8 mouse cellular contexts compared by ENCODE assay signal in genomic region chr5:24686176-24686575, GRCm38 (mm10). TPM values are rescaled to one million over a fixed set of nuclear protein-coding genes. Genes with fewer than 3 reads are reported as not detected.
DNase-seq lines count a peak whose midpoint lies in the region; ATAC-seq and TF ChIP-seq lines count a peak whose summit lies in the region.

No protein-coding gene starts in this region.

- H3K4me3 ChIP-seq in thymus, adult 2 months (ENCODE audit: control insufficient read depth, insufficient read depth, low read length) = peak overlapping the region; percentile 71
- peak overlapping the region; percentile 74 for H3K4me3 ChIP-seq in hindbrain, embryonic 11.5 days (ENCODE audit: low read depth, low read length)
- H3K4me3 ChIP-seq in macrophage (ENCODE audit: inconsistent target) = peak overlapping the region; percentile 78

- no peak for DNase-seq in cerebellum, postnatal 4 days (ENCODE audit: low spot score in 2 of 2)
- DNase-seq in thymus, adult 2 months = no peak
- DNase-seq in thymus, postnatal 4 days = no peak
- DNase-seq in hindbrain, embryonic 11.5 days (ENCODE audit: low spot score) = no peak
- no peak for DNase-seq in adrenal gland, adult (ENCODE audit: inconsistent age in 2 of 2, low spot score in 1 of 2)
- DNase-seq in yolk sac, embryonic 10.5 days (ENCODE audit: low spot score) = no peak

- no peaks in the 10 kb centered on the region for H3K9me3 ChIP-seq in hindbrain, embryonic 11.5 days (ENCODE audit: control insufficient read depth, low read length)

- TF ChIP-seq POLR2A in thymus, adult 2 months (IDR thresholded peaks at IDR 0.05; ENCODE audit: control insufficient read depth, extremely low read depth, insufficient read depth, low read length, poor library complexity) = no peak

- peak overlapping the region; percentile 72 for H3K9ac ChIP-seq in hindbrain, embryonic 11.5 days (ENCODE audit: low read depth, low read length)

- under 1% methylated on average over 15 of the region's 15 CpGs for WGBS in thymus, adult 2 months
- WGBS in hindbrain, embryonic 11.5 days = 2% methylated on average over 15 of the region's 15 CpGs
- WGBS in macrophage (ENCODE audit: missing documents) = under 1% methylated on average over 15 of the region's 15 CpGs

- peaks cover 45% of the 10 kb centered on the region for H3K79me2 ChIP-seq in macrophage (ENCODE audit: inconsistent target)

- H3K36me3 ChIP-seq in thymus, adult 2 months (ENCODE audit: control insufficient read depth, insufficient read depth, low read length) = peaks cover 18% of the 10 kb centered on the region
- no peaks in the 10 kb centered on the region for H3K36me3 ChIP-seq in hindbrain, embryonic 11.5 days (ENCODE audit: control insufficient read depth, insufficient read depth, low read length)
- peaks cover 19% of the 10 kb centered on the region for H3K36me3 ChIP-seq in macrophage (ENCODE audit: inconsistent target)

- peaks cover 6% of the 10 kb centered on the region for H3K4me1 ChIP-seq in thymus, adult 2 months (replicated peaks; ENCODE audit: control insufficient read depth, insufficient read depth, low read length)
- no peaks in the 10 kb centered on the region; the same call in 1 of the 2 replicates for H3K4me1 ChIP-seq in hindbrain, embryonic 11.5 days (replicated peaks; ENCODE audit: control insufficient read depth, insufficient read depth, low read length)

- H3K27me3 ChIP-seq in thymus, adult 2 months (ENCODE audit: control insufficient read depth, insufficient read depth, low read length) = no peaks in the 10 kb centered on the region
- H3K27me3 ChIP-seq in hindbrain, embryonic 11.5 days (ENCODE audit: control insufficient read depth, insufficient read depth, low read length) = no peaks in the 10 kb centered on the region

- 0 out of 2 replicates have a peak, but pooled peaks have one; percentile 10 for ATAC-seq in cerebellum, adult (ENCODE audit: insufficient number of reproducible peaks, low FRiP score, low TSS enrichment)
- ATAC-seq in hindbrain, embryonic 11.5 days (ENCODE audit: low FRiP score) = no peak; the same call in 1 of the 2 replicates

- no peak for TF ChIP-seq CTCF in thymus, adult 2 months (IDR thresholded peaks at IDR 0.05; ENCODE audit: borderline replicate concordance, control insufficient read depth, extremely low read depth, insufficient read depth, low read length, poor library complexity)

- peak overlapping the region; percentile 61 for H3K4me2 ChIP-seq in hindbrain, embryonic 11.5 days (replicated peaks; ENCODE audit: low read depth, low read length)

- peak overlapping the region; percentile 87 for H3K27ac ChIP-seq in thymus, adult 2 months (ENCODE audit: control insufficient read depth, insufficient read depth, low read length)
- H3K27ac ChIP-seq in hindbrain, embryonic 11.5 days (ENCODE audit: low read depth, low read length) = peak overlapping the region; percentile 75
- H3K27ac ChIP-seq in macrophage = peak overlapping the region; percentile 85

RNA-seq across cellular contexts. Expression of gene Nub1, which starts 0.8 kb away (rescaled TPM):
- polyA plus RNA-seq in thymus, adult 2 months (2012; rRNA removed) = 70.5 and 75.4 TPM in 2 replicates
- 36.0 and 37.3 TPM in 2 replicates for polyA plus RNA-seq in hindbrain, embryonic 11.5 days (2014; fragmentation: Nextera tagmentation; extraction: Ambion mirVana)
- total RNA-seq in macrophage (2018; cell fraction: chromatin; rRNA removed) = 100 to 1,000 TPM in 3 of 26 experiments, 10 to 100 TPM in 23; 44.5 to 122 (median 79.5) TPM
- 100 to 1,000 TPM in 14 of 26 experiments, 10 to 100 TPM in 12; 73.8 to 125 (median 106) TPM for total RNA-seq in macrophage (2018; cell fraction: cytosol; rRNA removed)
- 100 to 1,000 TPM in 6 of 26 experiments, 10 to 100 TPM in 20; 42.2 to 118 (median 86.9) TPM for total RNA-seq in macrophage (2018; cell fraction: nucleus; rRNA removed)
- 57.4 to 97.0 TPM (median 76.5 TPM) in 3 replicates for polyA plus RNA-seq in macrophage (2018)

RNA-seq across cellular contexts. Expression of gene Wdr86, which starts 44.4 kb away (rescaled TPM):
- polyA plus RNA-seq in thymus, adult 2 months (2012; rRNA removed) = 5.7 and 6.8 TPM in 2 replicates
- polyA plus RNA-seq in hindbrain, embryonic 11.5 days (2014; fragmentation: Nextera tagmentation; extraction: Ambion mirVana) = 15.4 and 17.5 TPM in 2 replicates
- total RNA-seq in macrophage (2018; cell fraction: chromatin; rRNA removed) = not detected
- under 1 TPM in 2 of 26 experiments, not detected in 24; 0.05 to 0.09 TPM for total RNA-seq in macrophage (2018; cell fraction: cytosol; rRNA removed)
- under 1 TPM in 2 of 26 experiments, not detected in 24; 0.11 to 0.28 TPM for total RNA-seq in macrophage (2018; cell fraction: nucleus; rRNA removed)
- polyA plus RNA-seq in macrophage (2018) = not detected in 3 replicates
